Mouse (Mus musculus) layer of hippocampus, adult 9-10 months (tissue): ENCODE measurements at regions not wholly inside any gene's neighbourhood (a gene's known extent, or its start where the extent isn't known, plus 50 kb on each side); places are given as distances from the start of the nearest gene placed in this dataset.

Experiments used
- DNase-seq: peaks from one replicate; pipeline ENCODE4 v3.0.0; 2022; ENCODE audit warnings: low spot score

GRCm38 (mm10) chr3:52601011-52601745 lies 333.0 kb downstream of the Foxo1 start:
- DNase-seq, result peak; percentile 25

- no peak for DNase-seq
Measured at GRCm38 (mm10) chr3:52600581-52600980, 332.4 kb downstream of the Foxo1 start.

GRCm38 (mm10) chr3:52600146-52600545 lies 332.0 kb downstream of the Foxo1 start:
- no peak for DNase-seq

GRCm38 (mm10) chr3:52586418-52586817 lies 318.3 kb downstream of the Foxo1 start:
- no peak for DNase-seq

- no peak for DNase-seq
Measured at GRCm38 (mm10) chr3:52579917-52580316, 311.8 kb downstream of the Foxo1 start.

GRCm38 (mm10) chr3:52579096-52579495 lies 311.0 kb downstream of the Foxo1 start:
- DNase-seq, result no peak

GRCm38 (mm10) chr3:52576703-52577244 lies 308.6 kb downstream of the Foxo1 start:
- DNase-seq, result no peak

- no peak for DNase-seq
Measured at GRCm38 (mm10) chr3:52575237-52575798, 307.2 kb downstream of the Foxo1 start.

- no peak for DNase-seq
Measured at GRCm38 (mm10) chr3:52574341-52574740, 306.2 kb downstream of the Foxo1 start.

GRCm38 (mm10) chr3:52573806-52574205 lies 305.7 kb downstream of the Foxo1 start:
- DNase-seq, result no peak

GRCm38 (mm10) chr3:52572514-52573485 lies 304.7 kb downstream of the Foxo1 start:
- DNase-seq, result no peak

GRCm38 (mm10) chr3:52567606-52568372 lies 299.7 kb downstream of the Foxo1 start:
- no peak for DNase-seq

GRCm38 (mm10) chr3:52563595-52563994 lies 295.5 kb downstream of the Foxo1 start:
- DNase-seq, result no peak

- DNase-seq, result no peak
Measured at GRCm38 (mm10) chr3:52562816-52563215, 294.7 kb downstream of the Foxo1 start.

- no peak for DNase-seq
Measured at GRCm38 (mm10) chr3:52559481-52559880, 291.3 kb downstream of the Foxo1 start.

GRCm38 (mm10) chr3:52558765-52559164 lies 290.6 kb downstream of the Foxo1 start:
- no peak for DNase-seq

- no peak for DNase-seq
Measured at GRCm38 (mm10) chr3:52557296-52557695, 289.2 kb downstream of the Foxo1 start.

- no peak for DNase-seq
Measured at GRCm38 (mm10) chr3:52555038-52555437, 286.9 kb downstream of the Foxo1 start.

GRCm38 (mm10) chr3:52554490-52554889 lies 286.4 kb downstream of the Foxo1 start:
- DNase-seq, result no peak

- no peak for DNase-seq
Measured at GRCm38 (mm10) chr3:52548201-52548893, 280.2 kb downstream of the Foxo1 start.

GRCm38 (mm10) chr3:52546035-52546434 lies 277.9 kb downstream of the Foxo1 start:
- no peak for DNase-seq
